Mouse (Mus musculus) layer of hippocampus, postnatal 14 days (tissue): ENCODE data around the gene Tmem131l. TPM values are rescaled to one million over a fixed set of nuclear protein-coding genes. Genes with fewer than 3 reads are reported as not detected.
A peak's percentile ranks its signal among the peaks of the same experiment; 100 is the strongest.
"Not testable (repeated sequence)": the region's sequence is repeated elsewhere in the genome, so short reads cannot be mapped to it uniquely, and the experiment has no call there.

Source experiments
- DNase-seq, 2 experiments: peaks; one replicate each; pipeline ENCODE4 v3.0.0; 2021 to 2022; ENCODE audit warnings: low spot score in 2 of 2, mixed read lengths in 1 of 2
- total RNA-seq, 2 experiments: library from RNA; stranded (reverse); gene quantifications; 2 replicates each; pipeline ENCODE4 v1.2.3; 2021

The Tmem131l gene
- total RNA-seq, 2 experiments from 2014 or later = 31.2 to 42.6 TPM

GRCm38 (mm10) chr3:83871559-83871958, 168.4 kb downstream of the Tmem131l start:
- not testable (repeated sequence) for DNase-seq

- DNase-seq = no peak
Measured at GRCm38 (mm10) chr3:83869776-83870175, 170.2 kb downstream of the Tmem131l start.

GRCm38 (mm10) chr3:83867026-83867425, 172.9 kb downstream of the Tmem131l start:
- not testable (repeated sequence) for DNase-seq

- DNase-seq = no peak
Measured at GRCm38 (mm10) chr3:83865216-83865615, 174.8 kb downstream of the Tmem131l start.

- DNase-seq = no peak
Measured at GRCm38 (mm10) chr3:83864064-83864548, 175.9 kb downstream of the Tmem131l start.

GRCm38 (mm10) chr3:83862956-83863355, 177.0 kb downstream of the Tmem131l start:
- peak; percentile 13 to 28 for DNase-seq

GRCm38 (mm10) chr3:83859595-83859994, 180.4 kb downstream of the Tmem131l start:
- DNase-seq = no peak

GRCm38 (mm10) chr3:83859071-83859470, 180.9 kb downstream of the Tmem131l start:
- DNase-seq = no peak

- DNase-seq = no peak
Measured at GRCm38 (mm10) chr3:83857621-83858020, 182.4 kb downstream of the Tmem131l start.

- DNase-seq = no peak
Measured at GRCm38 (mm10) chr3:83855643-83856042, 184.3 kb downstream of the Tmem131l start.

- no peak for DNase-seq
Measured at GRCm38 (mm10) chr3:83849341-83849740, 190.6 kb downstream of the Tmem131l start.

Other genes with a start within 250 kb of the Tmem131l start
- under 1 TPM; 0.45 to 0.90 TPM for gene Tlr2, start 198.4 kb downstream of the Tmem131l start, total RNA-seq
- gene Mnd1, start 115.6 kb upstream of the Tmem131l start, total RNA-seq = 1 to 10 TPM; 2.7 to 2.9 TPM
- not detected for gene Gm6525, start 133.9 kb upstream of the Tmem131l start, total RNA-seq